Mouse (Mus musculus) layer of hippocampus, postnatal 14 days (tissue): ENCODE data around the gene Dirc2. TPM values are rescaled to one million over a fixed set of nuclear protein-coding genes. Genes with fewer than 3 reads are reported as not detected.

Source experiments
- DNase-seq, 2 experiments: peaks; one replicate each; pipeline ENCODE4 v3.0.0; 2021 to 2022; ENCODE audit warnings: low spot score in 2 of 2, mixed read lengths in 1 of 2
- total RNA-seq, 2 experiments: library from RNA; stranded (reverse); gene quantifications; 2 replicates each; pipeline ENCODE4 v1.2.3; 2021

Gene Dirc2
- total RNA-seq, 2 experiments from 2014 or later, result 84.2 to 88.6 TPM

- no peak for DNase-seq
These were observed 74.8 kb downstream of the Dirc2 start for GRCm38 (mm10) chr16:35694250-35694846.

- DNase-seq, result no peak
These were observed 77.5 kb downstream of the Dirc2 start for GRCm38 (mm10) chr16:35691606-35692005.

- no peak for DNase-seq
These were observed 82.7 kb downstream of the Dirc2 start for GRCm38 (mm10) chr16:35686491-35686890.

- DNase-seq, result peak in 1 of 2 experiments; percentile 52
These were observed 84.1 kb downstream of the Dirc2 start for GRCm38 (mm10) chr16:35685027-35685426.

- no peak for DNase-seq
These were observed 87.6 kb downstream of the Dirc2 start for GRCm38 (mm10) chr16:35681327-35682108.

- DNase-seq, result no peak
These were observed 90.7 kb downstream of the Dirc2 start for GRCm38 (mm10) chr16:35678476-35678875.

GRCm38 (mm10) chr16:35677511-35678113 is 91.5 kb downstream of the Dirc2 start:
- DNase-seq, result no peak

GRCm38 (mm10) chr16:35664847-35665246 is 104.3 kb downstream of the Dirc2 start:
- no peak for DNase-seq

GRCm38 (mm10) chr16:35663831-35664414 is 105.2 kb downstream of the Dirc2 start:
- no peak for DNase-seq

GRCm38 (mm10) chr16:35660222-35660621 is 108.9 kb downstream of the Dirc2 start:
- no peak for DNase-seq

GRCm38 (mm10) chr16:35653951-35654350 is 115.2 kb downstream of the Dirc2 start:
- no peak for DNase-seq

GRCm38 (mm10) chr16:35652706-35653105 is 116.5 kb downstream of the Dirc2 start:
- no peak for DNase-seq

- DNase-seq, result no peak
These were observed 117.0 kb downstream of the Dirc2 start for GRCm38 (mm10) chr16:35652206-35652605.

- no peak for DNase-seq
These were observed 120.3 kb downstream of the Dirc2 start for GRCm38 (mm10) chr16:35648862-35649261.

Other genes starting within 250 kb of the Dirc2 start
- 10 to 100 TPM; 20.7 to 21.7 TPM for gene Sema5b, start 228.2 kb downstream of the Dirc2 start, total RNA-seq
- gene Hspbap1, start 1.0 kb upstream of the Dirc2 start, total RNA-seq, result 1 to 10 TPM; 5.2 to 5.7 TPM
- gene Parp14, start 102.2 kb upstream of the Dirc2 start, total RNA-seq, result 1 to 10 TPM; 1.0 to 1.2 TPM
- 1 to 10 TPM; 3.0 to 3.1 TPM for gene Parp9, start 169.1 kb upstream of the Dirc2 start, total RNA-seq
- 1 to 10 TPM; 3.2 to 3.4 TPM for gene Dtx3l, start 169.8 kb upstream of the Dirc2 start, total RNA-seq
- gene Kpna1, start 209.4 kb upstream of the Dirc2 start, total RNA-seq, result 100 to 1,000 TPM; 113 to 121 TPM